Mouse (Mus musculus) hindbrain, embryonic 11.5 days (tissue): ENCODE data around the gene Slc25a28. TPM values are rescaled to one million over a fixed set of nuclear protein-coding genes. Genes with fewer than 3 reads are reported as not detected.

Source experiments
- ATAC-seq: fragments of 200-750 bp; cut with Nextera tagmentation; 2 replicates; pipeline ENCODE4 v1.8.0; 2017; ENCODE audit warnings: mild to moderate bottlenecking, moderate TSS enrichment, moderate library complexity; ENCODE audit not compliant: low FRiP score
- DNase-seq: peaks from one replicate; pipeline ENCODE4 v3.0.0-alpha.2; 2015; ENCODE audit warnings: low spot score
- H3K27ac ChIP-seq: fragments of 300-500 bp; sonication (generic); 2 replicates; pipeline ENCODE4 v1.5.1; 2014; ENCODE audit warnings: mild to moderate bottlenecking, low read depth, low read length
- H3K27me3 ChIP-seq: fragments of 300-500 bp; sonication (generic); 2 replicates; pipeline ENCODE4 v1.6.1; 2014; ENCODE audit warnings: mild to moderate bottlenecking, low read length, moderate library complexity, mixed read lengths; ENCODE audit not compliant: control insufficient read depth, insufficient read depth
- H3K36me3 ChIP-seq: fragments of 300-500 bp; sonication (generic); 2 replicates; pipeline ENCODE4 v1.6.1; 2014; ENCODE audit warnings: mild to moderate bottlenecking, low read length, moderate library complexity, mixed read lengths; ENCODE audit not compliant: control insufficient read depth, insufficient read depth
- H3K4me1 ChIP-seq: fragments of 300-500 bp; sonication (generic); replicated peaks from 2 replicates; pipeline ENCODE4 v1.6.1; 2014; ENCODE audit warnings: low read length, mixed read lengths; ENCODE audit not compliant: control insufficient read depth, insufficient read depth
- H3K4me2 ChIP-seq: fragments of 300-500 bp; sonication (generic); replicated peaks from 2 replicates; pipeline ENCODE4 v1.6.1; 2014; ENCODE audit warnings: mild to moderate bottlenecking, low read depth, low read length
- H3K4me3 ChIP-seq: fragments of 300-500 bp; sonication (generic); 2 replicates; pipeline ENCODE4 v1.5.1; 2014; ENCODE audit warnings: low read depth, low read length
- H3K9ac ChIP-seq: fragments of 300-500 bp; sonication (generic); 2 replicates; pipeline ENCODE4 v1.6.1; 2014; ENCODE audit warnings: low read depth, low read length
- H3K9me3 ChIP-seq: fragments of 300-500 bp; sonication (generic); 2 replicates; pipeline ENCODE4 v1.6.1; 2016; ENCODE audit warnings: low read length; ENCODE audit not compliant: control insufficient read depth
- WGBS: fragments of 180-500 bp; shearing (Covaris S2); extraction: QIAGEN DNeasy Blood & Tissue Kit; methylation state at CpG from one replicate; pipeline ENCODE4 v1.1.7; 2014; 5-methylcytosine and 5-hydroxymethylcytosine counted together
- polyA plus RNA-seq: library from polyadenylated mRNA; unstranded; fragments of >200 nt; fragmentation: Nextera tagmentation; extraction: Ambion mirVana; gene quantifications from 2 replicates; pipeline ENCODE4 v1.2.1, GENCODE M21; 2014

Gene Slc25a28
- polyA plus RNA-seq, 1 experiment from 2014 or later = 9.1 TPM

GRCm38 (mm10) chr19:43630466-43631251 lies 44.0 kb downstream of the Slc25a28 start:
- ATAC-seq (no peak), DNase-seq (peak; percentile 92)
- no peak overlapping the region for H3K4me2 ChIP-seq
- 33% methylated on average over 12 of the region's 12 CpGs for WGBS
- no peak overlapping the region for H3K27ac ChIP-seq
- no peaks in the 10 kb centered on the region for H3K4me1 ChIP-seq
- H3K27me3 ChIP-seq = 0 out of 2 replicates have a peak, but pooled peaks cover 2% of the 10 kb centered on the region
- no peak overlapping the region for H3K9ac ChIP-seq
- no peak overlapping the region for H3K4me3 ChIP-seq
- no peaks in the 10 kb centered on the region for H3K9me3 ChIP-seq
- H3K36me3 ChIP-seq = no peaks in the 10 kb centered on the region

- H3K9me3 ChIP-seq = no peaks in the 10 kb centered on the region
- ATAC-seq (no peak), DNase-seq (no peak)
- no peak overlapping the region for H3K27ac ChIP-seq
- no peak overlapping the region for H3K4me2 ChIP-seq
- no peak overlapping the region for H3K4me3 ChIP-seq
- no peaks in the 10 kb centered on the region for H3K36me3 ChIP-seq
- WGBS = 46% methylated on average over 4 of the region's 4 CpGs
- 0 out of 2 replicates have a peak, but pooled peaks cover 2% of the 10 kb centered on the region for H3K27me3 ChIP-seq
- no peaks in the 10 kb centered on the region for H3K4me1 ChIP-seq
- H3K9ac ChIP-seq = no peak overlapping the region
These were observed 45.6 kb downstream of the Slc25a28 start for GRCm38 (mm10) chr19:43629088-43629487.

GRCm38 (mm10) chr19:43627345-43627744 lies 47.3 kb downstream of the Slc25a28 start:
- H3K4me1 ChIP-seq = no peaks in the 10 kb centered on the region
- H3K36me3 ChIP-seq = no peaks in the 10 kb centered on the region
- no peak overlapping the region for H3K27ac ChIP-seq
- H3K9ac ChIP-seq = no peak overlapping the region
- no peak overlapping the region for H3K4me2 ChIP-seq
- ATAC-seq (no peak), DNase-seq (no peak)
- peaks cover 11% of the 10 kb centered on the region for H3K27me3 ChIP-seq
- no peaks in the 10 kb centered on the region for H3K9me3 ChIP-seq
- H3K4me3 ChIP-seq = no peak overlapping the region
- 94% methylated on average over 3 of the region's 3 CpGs for WGBS

- WGBS = 25% methylated on average over 3 of the region's 3 CpGs
- DNase-seq = peak; percentile 42
- peak; percentile 79; the same call in 1 of the 2 replicates for ATAC-seq
- peaks cover 22% of the 10 kb centered on the region for H3K27me3 ChIP-seq
- H3K4me2 ChIP-seq = no peak overlapping the region
- H3K9ac ChIP-seq = no peak overlapping the region
- H3K9me3 ChIP-seq = no peaks in the 10 kb centered on the region
- H3K4me3 ChIP-seq = no peak overlapping the region
- H3K4me1 ChIP-seq = no peaks in the 10 kb centered on the region
- no peak overlapping the region for H3K27ac ChIP-seq
- no peaks in the 10 kb centered on the region for H3K36me3 ChIP-seq
These were observed 48.5 kb downstream of the Slc25a28 start for GRCm38 (mm10) chr19:43626160-43626559.

GRCm38 (mm10) chr19:43623913-43624312 lies 50.8 kb downstream of the Slc25a28 start:
- Histone ChIP-seq H3K9ac (no peak overlapping the region), H3K4me1 (no peaks in the 10 kb centered on the region), H3K36me3 (no peaks in the 10 kb centered on the region), H3K4me3 (no peak overlapping the region), H3K9me3 (no peaks in the 10 kb centered on the region), H3K27me3 (peaks cover 42% of the 10 kb centered on the region), H3K4me2 (no peak overlapping the region), H3K27ac (no peak overlapping the region)
- WGBS = 39% methylated on average over 4 of the region's 4 CpGs
- DNase-seq (peak; percentile 38), ATAC-seq (no peak)

GRCm38 (mm10) chr19:43619916-43620479 lies 54.7 kb downstream of the Slc25a28 start:
- Histone ChIP-seq H3K36me3 (no peaks in the 10 kb centered on the region), H3K4me2 (no peak overlapping the region), H3K27ac (no peak overlapping the region), H3K9ac (no peak overlapping the region), H3K27me3 (peaks cover 69% of the 10 kb centered on the region), H3K4me1 (peaks cover 9% of the 10 kb centered on the region; the same call in 1 of the 2 replicates), H3K9me3 (no peaks in the 10 kb centered on the region), H3K4me3 (no peak overlapping the region)
- ATAC-seq (no peak), DNase-seq (no peak)
- WGBS = 5% methylated on average over 18 of the region's 18 CpGs

GRCm38 (mm10) chr19:43618505-43619030 lies 56.1 kb downstream of the Slc25a28 start:
- no peak overlapping the region for H3K9ac ChIP-seq
- H3K9me3 ChIP-seq = no peaks in the 10 kb centered on the region
- H3K27ac ChIP-seq = no peak overlapping the region
- no peak overlapping the region for H3K4me2 ChIP-seq
- peaks cover 82% of the 10 kb centered on the region for H3K27me3 ChIP-seq
- no peaks in the 10 kb centered on the region for H3K36me3 ChIP-seq
- DNase-seq (peak; percentile 25), ATAC-seq (no peak)
- 0% methylated on average over 5 of the region's 5 CpGs for WGBS
- no peak overlapping the region for H3K4me3 ChIP-seq
- H3K4me1 ChIP-seq = peaks cover 9% of the 10 kb centered on the region; the same call in 1 of the 2 replicates

- no peak for ATAC-seq
- no peaks in the 10 kb centered on the region for H3K36me3 ChIP-seq
- WGBS = 31% methylated on average over 10 of the region's 10 CpGs
- peak; percentile 27 for DNase-seq
- no peak overlapping the region for H3K9ac ChIP-seq
- H3K27ac ChIP-seq = no peak overlapping the region
- peaks cover 83% of the 10 kb centered on the region for H3K27me3 ChIP-seq
- peaks cover 9% of the 10 kb centered on the region; the same call in 1 of the 2 replicates for H3K4me1 ChIP-seq
- no peak overlapping the region for H3K4me3 ChIP-seq
- H3K4me2 ChIP-seq = no peak overlapping the region
- H3K9me3 ChIP-seq = no peaks in the 10 kb centered on the region
These were observed 56.8 kb downstream of the Slc25a28 start for GRCm38 (mm10) chr19:43617761-43618349.
